Mouse (Mus musculus) lung, adult 2 months (tissue): ENCODE data around the gene Cox8a.

Experiments
- CTCF ChIP-seq: fragments of 200-500 bp; IDR thresholded peaks from 2 replicates; pipeline ENCODE4 v1.5.1; 2011; ENCODE audit warnings: mild to moderate bottlenecking, low read length, control low read depth; ENCODE audit not compliant: insufficient read depth
- POLR2A ChIP-seq: fragments of 200-500 bp; IDR thresholded peaks from 2 replicates; pipeline ENCODE4 v1.6.1; 2011; ENCODE audit warnings: low read depth, mild to moderate bottlenecking, control low read depth, low read length, borderline replicate concordance; ENCODE audit errors: extremely low read depth

- no peak for TF ChIP-seq CTCF
- TF ChIP-seq POLR2A: no peak
Observed at GRCm38 (mm10) chr19:7182273-7182949, 35.0 kb downstream of the Cox8a start.
